Mouse (Mus musculus): ENCODE data around the gene Prrc2a. TPM values are rescaled to one million over a fixed set of nuclear protein-coding genes. Genes with fewer than 3 reads are reported as not detected.

Gene Prrc2a
- total and polyA plus RNA-seq, 3 experiments, result 71.0 to 663 (median 87.6) TPM

- Histone ChIP-seq H3K9me3 (replicated peaks; ENCODE audit: insufficient read depth, low read length) (no peaks in the 10 kb centered on the region), H3K27me3 (ENCODE audit: control insufficient read depth in 1 of 2, insufficient read depth in 2 of 2, low read length in 2 of 2) (no peaks in the 10 kb centered on the region), H3K79me2 (ENCODE audit: control insufficient read depth, insufficient read depth, low read length, poor library complexity) (no peaks in the 10 kb centered on the region; the same call in 1 of the 2 replicates), H3K4me1 (ENCODE audit: control insufficient read depth in 1 of 2, insufficient read depth in 2 of 2, low read length in 2 of 2) (peaks cover 7 to 20% of the 10 kb centered on the region in 2 experiments), H3K36me3 (ENCODE audit: control insufficient read depth in 1 of 2, insufficient read depth in 2 of 2, low read length in 2 of 2) (peaks cover 0 to 11% of the 10 kb centered on the region in 2 experiments; a peak in 2 of 4 replicates), H3K4me3 (ENCODE audit: control insufficient read depth in 1 of 2, insufficient read depth in 1 of 2, low read depth in 2 of 2, low read length in 2 of 2) (no peak overlapping the region), H3K9ac (ENCODE audit: control insufficient read depth, low read depth, low read length, poor library complexity, severe bottlenecking) (peak overlapping the region; percentile 58; the same call in 1 of the 2 replicates), H3K27ac (ENCODE audit: control insufficient read depth, low read depth, low read length) (no peak overlapping the region)
- TF ChIP-seq MAX (IDR thresholded peaks at IDR 0.05; ENCODE audit: low read length), result no peak
- no peak for TF ChIP-seq EP300 (IDR thresholded peaks at IDR 0.05; ENCODE audit: low read depth in 1 of 2, low read length in 2 of 2)
- TF ChIP-seq POLR2AphosphoS2 (IDR thresholded peaks at IDR 0.05; ENCODE audit: low read length), result no peak
- TF ChIP-seq HCFC1 (IDR thresholded peaks at IDR 0.05; ENCODE audit: low read depth, low read length), result no peak
- TF ChIP-seq NELFE (IDR thresholded peaks at IDR 0.05; ENCODE audit: low read depth, low read length), result no peak
- TF ChIP-seq POLR2A (IDR thresholded peaks at IDR 0.05; ENCODE audit: control insufficient read depth in 1 of 2, insufficient read depth in 1 of 2, low read depth in 1 of 2, low read length in 2 of 2, poor library complexity in 1 of 2), result no peak
- no peak for TF ChIP-seq GABPA (IDR thresholded peaks at IDR 0.05; ENCODE audit: low read depth, low read length)
- no peak for TF ChIP-seq MAFK (IDR thresholded peaks at IDR 0.05; ENCODE audit: borderline replicate concordance, low read depth, low read length)
- TF ChIP-seq NRF1 (IDR thresholded peaks at IDR 0.05; ENCODE audit: insufficient read depth, low read depth, low read length, poor library complexity, severe bottlenecking), result no peak
- TF ChIP-seq ETS1 (IDR thresholded peaks at IDR 0.05; ENCODE audit: low read depth, low read length), result no peak
- no peak for TF ChIP-seq MYC (IDR thresholded peaks at IDR 0.05; ENCODE audit: low read depth, low read length)
- TF ChIP-seq USF1 (IDR thresholded peaks at IDR 0.05; ENCODE audit: low read depth, low read length), result no peak
- TF ChIP-seq JUND (IDR thresholded peaks at IDR 0.05; ENCODE audit: low read depth, low read length), result no peak
- no peak for DNase-seq (ENCODE audit: low read depth, low spot score)
Observed at GRCm38 (mm10) chr17:35210593-35210992, 45.9 kb upstream of the Prrc2a start.

- peak; percentile 88 for DNase-seq (ENCODE audit: low read depth, low spot score)
- peak overlapping the region; percentile 84 for H3K27ac ChIP-seq (ENCODE audit: control insufficient read depth, low read depth, low read length)
- H3K79me2 ChIP-seq (ENCODE audit: control insufficient read depth, insufficient read depth, low read length, poor library complexity), result no peaks in the 10 kb centered on the region; the same call in 1 of the 2 replicates
- H3K27me3 ChIP-seq (ENCODE audit: control insufficient read depth in 1 of 2, insufficient read depth in 2 of 2, low read length in 2 of 2), result no peaks in the 10 kb centered on the region
- H3K9me3 ChIP-seq (replicated peaks; ENCODE audit: insufficient read depth, low read length), result no peaks in the 10 kb centered on the region
- peaks cover 0 to 11% of the 10 kb centered on the region in 2 experiments; a peak in 2 of 4 replicates for H3K36me3 ChIP-seq (ENCODE audit: control insufficient read depth in 1 of 2, insufficient read depth in 2 of 2, low read length in 2 of 2)
- H3K4me3 ChIP-seq (ENCODE audit: control insufficient read depth in 1 of 2, insufficient read depth in 1 of 2, low read depth in 2 of 2, low read length in 2 of 2), result peak overlapping the region; percentile 52 to 65
- H3K4me1 ChIP-seq (ENCODE audit: control insufficient read depth in 1 of 2, insufficient read depth in 2 of 2, low read length in 2 of 2), result peaks cover 7 to 20% of the 10 kb centered on the region in 2 experiments
- H3K9ac ChIP-seq (ENCODE audit: control insufficient read depth, low read depth, low read length, poor library complexity, severe bottlenecking), result peak overlapping the region; percentile 58
- no peak for TF ChIP-seq TCF12 (IDR thresholded peaks at IDR 0.05; ENCODE audit: low read depth, low read length)
- TF ChIP-seq CHD2 (IDR thresholded peaks at IDR 0.05; ENCODE audit: low read length), result no peak
- TF ChIP-seq RAD21 (IDR thresholded peaks at IDR 0.05; ENCODE audit: low read depth, low read length), result no peak
- no peak for TF ChIP-seq NELFE (IDR thresholded peaks at IDR 0.05; ENCODE audit: low read depth, low read length)
- TF ChIP-seq EP300 (IDR thresholded peaks at IDR 0.05; ENCODE audit: low read depth in 1 of 2, low read length in 2 of 2), result peak; percentile 48 to 54
- TF ChIP-seq ZNF384 (IDR thresholded peaks at IDR 0.05; ENCODE audit: low read depth, low read length), result no peak
- no peak for TF ChIP-seq POLR2AphosphoS2 (IDR thresholded peaks at IDR 0.05; ENCODE audit: low read length)
- TF ChIP-seq CHD1 (IDR thresholded peaks at IDR 0.05; ENCODE audit: low read depth, low read length), result no peak
- TF ChIP-seq USF1 (IDR thresholded peaks at IDR 0.05; ENCODE audit: low read depth, low read length), result no peak
- no peak for TF ChIP-seq MYC (IDR thresholded peaks at IDR 0.05; ENCODE audit: low read depth, low read length)
- no peak for TF ChIP-seq USF2 (IDR thresholded peaks at IDR 0.05; ENCODE audit: borderline replicate concordance in 1 of 2, insufficient read depth in 1 of 2, low read depth in 1 of 2, low read length in 2 of 2)
- no peak; the same call in 1 of the 2 replicates for TF ChIP-seq MXI1 (IDR thresholded peaks at IDR 0.05; ENCODE audit: low read depth, low read length)
- TF ChIP-seq RCOR1 (IDR thresholded peaks at IDR 0.05; ENCODE audit: low read depth, low read length), result peak; percentile 48; the same call in 1 of the 2 replicates
- TF ChIP-seq ZMIZ1 (IDR thresholded peaks at IDR 0.05; ENCODE audit: low read depth, low read length), result no peak
- no peak for TF ChIP-seq MAFK (IDR thresholded peaks at IDR 0.05; ENCODE audit: borderline replicate concordance, low read depth, low read length)
- TF ChIP-seq ETS1 (IDR thresholded peaks at IDR 0.05; ENCODE audit: low read depth, low read length), result peak; percentile 92
- no peak for TF ChIP-seq MYB (IDR thresholded peaks at IDR 0.05; ENCODE audit: low read depth, low read length)
- TF ChIP-seq MEF2A (IDR thresholded peaks at IDR 0.05; ENCODE audit: extremely low read depth, insufficient replicate concordance, low read depth, low read length, poor library complexity, severe bottlenecking), result no peak
- TF ChIP-seq BHLHE40 (IDR thresholded peaks at IDR 0.05; ENCODE audit: borderline replicate concordance, low read depth, low read length), result peak; percentile 32; the same call in 1 of the 2 replicates
- TF ChIP-seq GABPA (IDR thresholded peaks at IDR 0.05; ENCODE audit: low read depth, low read length), result no peak
- no peak for TF ChIP-seq NRF1 (IDR thresholded peaks at IDR 0.05; ENCODE audit: insufficient read depth, low read depth, low read length, poor library complexity, severe bottlenecking)
- peak; percentile 77 for TF ChIP-seq GATA1 (IDR thresholded peaks at IDR 0.05; ENCODE audit: low read depth, low read length)
- no peak for TF ChIP-seq POLR2AphosphoS5 (IDR thresholded peaks at IDR 0.05; ENCODE audit: borderline replicate concordance, low read depth, low read length)
Observed at GRCm38 (mm10) chr17:35209785-35210535, 45.3 kb upstream of the Prrc2a start.
